Mouse (Mus musculus) frontal cortex, postnatal 36 days (tissue): ENCODE results near the gene Olfr1420.
"Not testable (repeated sequence)": the region's sequence is repeated elsewhere in the genome, so short reads cannot be mapped to it uniquely, and the experiment has no call there.

Experiments
- DNase-seq, 2 experiments: peaks; one replicate each; pipeline ENCODE4 v3.0.0; 2022; ENCODE audit warnings: low spot score in 2 of 2

The Olfr1420 gene

DNA sequence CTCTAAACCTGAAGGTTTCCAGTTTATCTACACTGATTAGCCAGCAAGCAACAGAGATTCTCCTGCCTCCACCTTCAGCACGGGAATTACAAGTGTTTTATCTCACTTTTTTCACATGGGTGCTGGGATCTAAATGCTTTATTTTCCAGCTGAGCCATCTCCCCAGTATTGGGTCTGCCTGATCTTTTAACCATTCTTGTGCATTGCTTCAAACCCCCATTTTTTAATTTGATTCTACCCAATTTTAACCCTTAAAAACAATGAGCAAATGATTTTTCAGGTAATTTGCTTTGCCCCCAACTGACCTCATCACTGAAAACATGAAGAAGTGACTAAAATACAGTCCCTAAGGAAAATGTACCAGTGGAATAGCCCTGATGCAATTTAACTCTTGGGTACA, at the start of gene Olfr1420:
Gene Olfr1420, plus strand, starts transcription at position 301 of the 400 bp plus-strand sequence.
- DNase-seq = no peak

DNA sequence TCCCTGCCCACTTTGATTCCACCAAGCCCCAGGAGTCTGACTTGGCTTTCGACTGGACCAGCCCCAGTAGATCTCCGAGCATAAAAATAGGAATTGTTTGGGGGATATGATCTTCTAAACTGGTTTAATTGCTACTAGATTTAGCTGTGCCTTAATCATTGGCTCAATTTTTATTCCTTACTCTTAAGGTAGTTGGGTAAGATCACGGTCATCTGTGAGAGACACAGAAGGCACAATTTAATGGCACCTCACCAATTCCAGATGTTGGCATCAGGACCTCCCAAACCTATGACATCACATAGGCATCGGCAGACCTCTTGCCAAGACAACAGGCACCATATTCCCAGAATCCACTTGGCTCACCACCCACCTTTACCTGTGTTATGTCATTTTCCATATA, 47.2 kb upstream of the Olfr1420 start, which contains the start of gene Olfr1417:
Gene Olfr1417, minus strand, starts transcription at position 101 of the 400 bp plus-strand sequence.
- DNase-seq = no peak

DNA sequence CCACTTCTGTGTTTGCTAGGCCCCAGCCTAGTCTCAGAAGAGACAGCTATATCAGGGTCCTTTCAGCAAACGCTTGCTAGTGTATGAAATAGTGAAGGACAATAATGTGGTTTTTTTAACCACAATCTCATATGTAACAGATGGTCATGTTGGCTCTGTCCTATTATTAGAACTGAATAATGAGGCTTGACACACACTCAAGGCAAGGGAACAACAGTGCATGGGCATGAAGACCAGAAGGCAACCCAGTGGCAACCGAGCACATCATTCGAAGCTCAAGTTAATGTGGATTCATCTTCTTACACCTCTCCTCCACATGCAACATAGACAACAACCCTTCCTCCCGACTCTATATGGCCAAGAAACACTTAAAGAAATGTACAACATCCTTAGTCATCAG, 40.0 kb upstream of the Olfr1420 start:
- DNase-seq = peak in 1 of 2 experiments; percentile 2

DNA sequence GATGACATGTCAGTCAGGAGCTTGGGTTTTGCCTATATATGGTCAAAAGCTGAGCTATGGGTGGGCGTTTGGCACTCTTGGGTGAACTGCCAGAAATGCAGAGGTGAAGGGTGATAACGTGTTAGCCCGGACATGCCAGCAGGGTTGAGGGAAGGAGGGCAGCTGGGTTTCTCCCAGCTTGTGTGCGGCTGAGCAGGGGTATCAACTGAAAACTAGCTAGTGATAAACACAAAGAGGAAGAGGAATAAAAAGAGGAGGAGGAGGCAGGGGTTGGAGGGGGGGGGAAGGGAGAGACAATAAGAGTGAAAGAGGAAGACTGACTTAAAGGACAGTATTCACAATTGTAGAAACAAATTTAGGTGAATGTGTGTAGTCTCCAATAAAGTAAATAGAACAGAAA, 33.7 kb upstream of the Olfr1420 start:
- DNase-seq = no peak

DNA sequence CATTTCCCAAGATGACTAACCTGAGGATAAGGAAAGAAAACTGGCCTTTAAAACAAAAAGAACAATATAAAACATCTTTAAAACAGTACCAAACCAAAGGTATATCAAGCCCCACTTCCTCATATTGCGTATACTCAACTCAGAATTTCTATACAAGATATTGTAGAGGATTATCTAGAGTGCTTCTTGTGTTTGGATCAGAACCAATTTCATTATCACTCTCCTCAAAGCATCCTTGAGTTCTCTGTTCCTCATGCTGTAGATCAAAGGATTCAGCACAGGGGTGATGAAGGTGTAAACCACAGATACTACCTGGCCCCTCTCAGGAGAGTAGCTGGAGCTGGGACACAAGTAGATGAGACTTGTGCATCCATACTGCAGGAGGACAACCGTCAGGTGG, 31.5 kb upstream of the Olfr1420 start:
- DNase-seq = no peak

DNA sequence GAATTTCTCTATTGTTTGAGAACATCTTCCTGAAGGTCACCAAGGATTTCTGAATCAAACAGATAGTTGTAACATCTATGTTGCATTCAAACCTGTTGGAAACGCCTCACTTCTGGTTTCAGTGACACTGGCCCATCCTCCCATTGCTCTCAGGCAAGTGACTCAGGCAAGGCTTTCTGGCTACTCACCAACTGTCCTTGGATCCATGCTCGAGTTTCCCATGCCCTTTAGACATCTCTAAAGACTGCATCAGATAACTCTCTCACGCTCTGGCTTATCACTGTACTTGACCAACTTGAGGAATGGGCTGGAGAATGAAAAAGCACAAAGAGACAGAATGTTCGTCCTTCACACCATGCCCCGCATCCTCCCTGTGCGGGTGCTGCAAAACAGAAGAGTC, 29.9 kb upstream of the Olfr1420 start:
- DNase-seq = no peak

DNA sequence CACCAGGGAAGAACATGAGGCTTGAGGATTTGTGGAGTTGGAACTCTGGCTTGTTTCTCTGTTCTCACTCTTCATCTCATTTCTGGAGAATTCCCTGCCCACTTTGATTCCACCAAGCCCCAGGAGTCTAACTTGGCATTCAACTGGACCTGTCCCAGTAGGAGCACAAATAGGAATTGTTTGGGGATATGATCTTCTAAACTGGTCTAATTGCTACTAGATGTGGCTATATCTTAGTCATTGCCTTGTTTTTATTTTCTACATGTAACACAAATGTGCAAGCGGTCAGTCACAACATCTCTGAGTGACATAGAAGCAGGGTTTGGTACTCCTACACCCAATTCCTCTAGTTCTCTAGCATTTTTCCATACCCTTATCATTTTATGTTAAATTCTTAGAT, 25.4 kb upstream of the Olfr1420 start, which contains the start of gene Olfr1418:
Gene Olfr1418, minus strand, starts transcription at position 101 of the 400 bp plus-strand sequence.
- no peak for DNase-seq

DNA sequence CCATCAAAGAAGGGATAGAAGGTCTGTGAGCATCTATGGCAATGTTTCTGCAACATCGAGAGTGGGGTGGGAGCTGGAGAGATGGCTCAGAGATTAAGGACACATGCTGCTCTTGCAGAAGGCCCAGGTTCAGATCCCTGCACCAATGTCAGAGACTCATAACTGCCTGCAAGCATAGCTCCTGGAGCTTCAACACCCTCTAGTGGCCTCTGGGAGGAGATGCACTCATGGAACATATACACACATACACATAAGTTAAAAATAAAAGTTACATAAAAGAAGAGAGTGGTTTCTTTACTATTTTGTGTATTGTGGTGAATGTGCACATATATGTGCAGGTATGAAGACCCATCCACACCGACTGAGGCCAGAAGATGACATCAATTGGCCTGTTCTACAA, 18.5 kb upstream of the Olfr1420 start:
- no peak for DNase-seq

DNA sequence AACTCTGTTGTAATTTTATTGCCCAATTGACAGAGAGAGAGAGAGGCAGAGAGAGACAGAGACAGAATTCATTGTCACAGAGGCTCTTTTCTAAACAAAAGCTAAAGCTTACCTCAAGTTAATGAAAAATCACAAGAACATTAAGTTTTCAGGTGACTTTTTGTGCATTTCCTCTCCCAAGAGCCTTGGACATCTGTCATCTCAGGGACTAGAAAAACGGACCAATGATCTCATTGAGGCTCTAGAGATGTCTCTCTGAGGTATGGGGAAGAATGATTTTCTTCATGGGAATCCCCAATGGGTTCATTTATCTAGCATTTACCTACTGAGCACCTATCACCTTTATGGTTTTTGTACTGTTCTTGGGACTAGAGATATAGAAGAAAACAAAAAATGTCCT, 11.4 kb upstream of the Olfr1420 start, which contains the start of gene Olfr1419:
Gene Olfr1419, minus strand, starts transcription at position 101 of the 400 bp plus-strand sequence.
- DNase-seq = no peak

DNA sequence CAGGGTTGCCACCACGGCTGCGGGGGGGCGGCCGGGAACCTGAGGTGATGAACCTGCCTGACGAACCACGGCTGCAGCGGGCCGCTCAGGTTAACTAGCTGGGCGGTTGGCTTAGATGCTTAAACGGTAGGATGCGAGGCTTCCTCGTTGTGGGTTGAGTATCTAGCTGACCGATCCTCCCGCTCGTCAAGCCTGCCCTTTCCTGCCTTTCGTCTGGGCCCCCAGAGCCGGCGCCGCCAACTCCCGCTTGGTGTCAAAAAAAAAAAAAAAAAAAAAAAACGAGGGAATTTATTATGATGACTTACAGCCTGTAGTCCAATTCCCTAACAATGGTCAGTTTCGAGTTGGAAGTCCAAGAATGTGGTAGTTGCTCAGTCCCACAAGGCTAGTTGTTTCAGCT, 8.0 kb upstream of the Olfr1420 start:
- DNase-seq = not testable (repeated sequence)

DNA sequence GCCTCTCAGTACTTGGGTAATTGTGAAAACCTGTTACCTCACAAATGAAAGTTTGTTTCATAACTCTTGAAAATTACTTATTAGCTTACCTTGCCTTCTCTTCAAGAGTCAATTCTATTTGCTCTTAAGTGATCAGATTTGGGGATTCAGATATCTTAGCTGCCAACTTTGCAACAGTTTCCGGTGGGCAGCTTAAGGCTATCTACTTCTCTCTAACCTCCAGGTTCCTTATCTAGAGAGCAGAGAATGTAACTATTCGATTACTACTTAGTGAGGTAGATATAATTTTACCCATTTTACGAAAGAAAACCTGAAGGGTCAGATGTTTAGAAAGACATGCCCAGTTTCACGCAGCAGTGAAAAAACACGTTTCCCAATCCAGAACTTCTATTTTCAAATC, 24.7 kb downstream of the Olfr1420 start:
- DNase-seq = no peak

DNA sequence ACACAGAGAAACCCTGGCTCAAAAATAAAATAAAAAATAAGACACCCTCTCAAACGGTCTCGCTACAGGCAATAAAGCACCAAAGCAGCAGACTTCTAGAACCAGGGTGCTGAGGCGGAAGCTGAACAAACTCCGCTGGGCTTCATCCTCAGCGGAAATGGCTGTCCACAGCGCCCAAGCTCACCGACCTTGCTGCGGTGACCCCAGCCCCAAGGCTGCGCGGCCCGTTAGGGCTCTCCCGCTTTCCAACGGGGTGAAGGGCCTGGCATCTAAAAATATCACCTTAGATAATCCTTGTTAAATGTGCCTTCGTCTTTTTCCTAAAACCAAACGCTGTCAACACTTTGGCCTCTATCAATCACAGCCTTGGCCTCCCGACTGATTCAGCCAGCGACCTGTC, 25.2 kb downstream of the Olfr1420 start:
- DNase-seq = no peak

DNA sequence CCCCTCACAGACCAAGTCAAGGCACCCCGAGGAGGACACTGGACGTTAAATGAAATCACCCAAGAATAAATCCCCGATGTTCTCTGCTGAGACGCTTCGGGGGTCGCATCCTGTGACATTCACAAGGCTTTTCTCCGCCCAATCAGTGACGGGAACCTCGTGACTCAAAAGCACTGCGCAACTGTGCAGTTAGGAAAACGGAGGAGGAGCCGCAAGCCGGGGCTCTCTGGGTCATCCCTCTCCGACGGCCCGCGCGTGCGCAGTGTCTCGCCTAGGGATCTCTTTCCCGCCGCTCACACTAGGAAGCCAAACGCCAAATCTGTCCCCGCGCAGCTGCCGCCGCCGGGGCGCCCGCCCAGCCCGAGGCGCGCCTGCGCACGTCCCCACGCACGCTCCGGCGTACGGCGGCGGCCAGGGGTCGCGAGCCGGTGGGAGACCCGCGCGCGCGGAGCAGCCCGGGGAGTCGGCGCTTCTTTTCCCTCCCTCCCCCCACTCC, 25.7 kb downstream of the Olfr1420 start, which contains the start of gene Patl1:
Gene Patl1, plus strand, starts transcription at position 363 of the 496 bp plus-strand sequence.
- peak; percentile 97 to 98 for DNase-seq

DNA sequence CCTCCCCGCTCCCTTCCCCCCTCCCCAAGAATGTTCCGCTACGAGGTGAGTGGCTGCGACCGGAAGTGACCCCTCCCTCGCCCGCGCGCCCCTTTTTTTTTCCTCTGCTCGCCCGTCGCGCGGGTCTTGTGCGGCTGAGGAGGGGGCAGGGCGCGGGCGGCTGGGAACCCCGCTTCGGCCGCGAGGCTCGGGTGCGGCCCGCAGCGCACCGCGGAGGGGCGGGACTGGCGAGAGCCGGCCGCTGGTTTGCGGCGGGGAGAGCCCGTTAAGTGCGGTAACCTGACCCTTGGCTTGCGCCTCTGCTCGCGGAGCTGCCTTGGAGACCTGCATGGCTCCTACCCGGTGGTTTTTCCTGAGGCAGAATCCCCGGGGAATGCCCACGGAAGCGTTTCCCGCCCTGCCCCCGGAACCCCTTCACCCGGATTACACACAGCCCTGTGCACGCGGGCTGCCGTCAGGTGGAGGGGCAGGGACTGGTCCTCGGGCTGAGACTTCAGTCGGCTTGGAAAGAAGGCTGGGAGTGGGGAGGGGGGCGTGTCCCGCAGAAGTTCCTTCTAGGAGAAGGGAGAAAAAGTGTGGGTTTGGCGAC, 26.3 kb downstream of the Olfr1420 start:
- DNase-seq = peak; percentile 30 to 31

DNA sequence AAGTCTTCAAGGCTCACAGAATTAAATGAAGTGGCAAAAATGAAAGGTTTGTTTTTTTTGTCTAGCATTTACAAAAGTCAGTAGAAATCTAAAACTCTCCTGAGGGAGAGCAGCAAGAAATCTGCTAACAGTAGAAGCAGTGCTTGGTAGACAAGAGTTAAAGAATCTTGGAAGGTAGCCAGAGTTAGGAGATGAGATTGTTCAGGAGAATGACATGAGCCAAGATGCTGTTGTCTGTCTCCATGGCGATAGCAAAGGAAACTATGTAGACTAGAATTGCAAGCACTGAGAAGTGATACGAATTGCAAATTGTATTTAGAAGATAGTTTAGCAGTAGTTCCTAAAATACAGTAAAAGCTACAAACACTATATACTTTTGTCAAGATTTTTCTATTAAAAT, 29.4 kb downstream of the Olfr1420 start:
- DNase-seq = peak in 1 of 2 experiments; percentile 18

DNA sequence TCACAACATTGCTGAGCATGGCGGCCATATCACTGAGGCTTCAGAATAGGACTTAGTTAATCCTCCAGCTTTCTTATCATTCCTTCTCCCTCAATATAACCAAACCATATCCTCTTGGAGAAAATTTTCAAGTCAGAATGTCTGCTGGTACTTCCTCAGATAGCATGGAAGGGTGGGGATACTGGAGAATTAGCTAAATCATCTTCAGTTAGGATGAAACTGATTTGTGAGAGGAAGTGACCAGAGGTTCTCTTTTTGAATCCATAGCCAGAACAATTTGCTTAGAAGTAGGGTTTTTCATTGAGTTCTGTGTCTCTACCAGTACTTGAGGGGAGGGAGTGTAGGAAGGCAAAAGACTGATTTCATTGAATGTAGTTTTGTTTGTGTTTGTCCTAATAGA, 35.7 kb downstream of the Olfr1420 start:
- no peak for DNase-seq

DNA sequence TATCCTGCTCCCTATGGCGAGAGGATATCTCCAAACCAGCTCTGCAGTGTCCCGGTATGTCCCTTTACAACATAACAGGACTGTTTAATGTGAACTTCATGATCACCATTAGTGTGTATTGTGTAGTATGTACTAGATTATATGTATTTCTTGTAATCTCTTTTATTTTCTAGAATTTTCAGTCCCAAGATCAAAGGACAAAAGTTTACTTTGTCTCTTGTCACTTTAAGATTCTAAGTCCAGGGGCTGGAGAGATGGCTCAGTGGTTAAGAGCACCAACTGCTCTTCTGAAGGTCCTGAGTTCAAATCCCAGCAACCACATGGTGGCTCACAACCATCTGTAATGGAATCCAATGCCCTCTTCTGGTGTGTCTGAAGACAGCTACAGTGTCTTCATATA, 36.1 kb downstream of the Olfr1420 start:
- DNase-seq = not testable (repeated sequence)

DNA sequence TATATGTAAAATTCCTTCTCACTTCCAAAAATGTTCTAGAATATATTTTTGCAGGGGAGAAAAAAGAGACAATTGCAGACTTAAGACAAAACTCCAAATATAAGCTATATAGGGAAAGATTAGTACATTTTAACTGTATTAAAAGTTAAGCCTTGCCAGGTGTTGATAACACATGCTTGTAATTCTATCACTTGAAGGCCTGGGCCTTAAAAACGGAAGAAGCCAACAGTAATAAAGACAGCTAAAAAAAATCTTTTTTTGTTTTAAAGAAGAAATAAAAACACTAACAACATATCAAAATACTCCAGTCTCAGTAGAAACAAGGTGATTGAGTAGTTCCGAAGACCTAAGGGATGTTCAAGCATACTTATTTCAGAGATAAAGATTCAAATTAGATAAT, 40.0 kb downstream of the Olfr1420 start:
- DNase-seq = no peak

DNA sequence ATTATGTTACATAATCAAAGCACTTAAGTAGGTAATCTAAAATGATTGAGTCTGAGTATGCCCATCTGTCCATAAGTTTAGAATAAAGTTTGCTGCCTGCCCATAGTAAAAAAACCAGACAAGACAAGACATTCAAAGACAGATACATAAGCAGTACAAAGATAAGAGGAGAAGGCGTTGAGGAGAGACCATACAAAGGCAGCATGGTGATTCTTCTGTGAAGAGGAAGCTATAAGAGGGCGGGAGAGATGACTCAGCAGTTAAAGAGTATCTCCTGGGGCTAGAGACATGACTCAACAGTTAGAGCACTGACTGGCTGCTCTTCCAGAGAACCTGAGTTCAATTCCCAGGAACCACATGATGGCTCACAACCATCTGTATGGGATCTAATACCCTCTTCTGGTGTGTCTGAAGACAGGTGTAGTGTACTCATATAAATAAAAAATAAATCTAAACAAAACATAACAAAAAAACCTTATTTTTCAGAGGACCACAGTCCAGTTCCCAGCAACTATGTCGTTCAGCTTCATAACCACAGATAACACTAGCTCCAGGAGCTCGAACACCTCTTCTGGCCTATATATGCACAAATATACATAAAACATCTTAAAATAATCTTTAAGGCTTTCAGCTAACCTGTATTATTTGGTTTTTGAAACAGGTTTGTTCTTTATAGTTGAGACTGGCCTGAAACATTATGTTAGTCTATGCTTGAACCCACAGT, 41.8 kb downstream of the Olfr1420 start:
- DNase-seq = no peak

DNA sequence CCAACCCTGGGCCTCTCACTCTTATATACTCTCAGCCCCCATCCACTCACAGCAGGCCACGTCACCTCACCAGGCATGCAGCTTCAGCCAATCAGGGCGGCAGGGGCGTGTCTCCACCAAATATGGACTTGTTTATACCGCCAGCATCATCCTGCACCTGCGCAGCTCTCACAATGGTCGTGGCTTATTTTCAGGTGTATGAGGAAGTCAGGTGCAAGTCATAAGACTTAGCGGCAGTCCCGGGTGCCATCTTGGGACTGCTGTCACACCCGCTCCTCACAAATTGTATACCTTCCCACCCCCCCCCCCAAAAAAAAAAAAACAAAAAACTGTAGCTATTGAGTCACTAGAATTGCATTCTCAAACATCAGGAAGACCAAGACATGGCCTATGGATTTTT, 60.1 kb downstream of the Olfr1420 start:
- DNase-seq = not testable (repeated sequence)
